Mouse (Mus musculus): ENCODE data around the gene Plxna4.
"Not testable (repeated sequence)": the region's sequence is repeated elsewhere in the genome, so short reads cannot be mapped to it uniquely, and the experiment has no call there.

Plxna4 gene

GRCm38 (mm10) chr6:32533962-32534740 is 53.8 kb downstream of the Plxna4 start:
- DNase-seq = peak; percentile 76

GRCm38 (mm10) chr6:32528081-32528570 is 59.9 kb downstream of the Plxna4 start:
- no peak for DNase-seq

GRCm38 (mm10) chr6:32527518-32527917 is 60.5 kb downstream of the Plxna4 start:
- DNase-seq = no peak

- DNase-seq = no peak
Observed at GRCm38 (mm10) chr6:32526762-32527161, 61.2 kb downstream of the Plxna4 start.

GRCm38 (mm10) chr6:32520097-32520496 is 67.9 kb downstream of the Plxna4 start:
- no peak for DNase-seq

- no peak for DNase-seq
Observed at GRCm38 (mm10) chr6:32518617-32519016, 69.4 kb downstream of the Plxna4 start.

- no peak for DNase-seq
Observed at GRCm38 (mm10) chr6:32514096-32514495, 73.9 kb downstream of the Plxna4 start.

GRCm38 (mm10) chr6:32512010-32512409 is 76.0 kb downstream of the Plxna4 start:
- DNase-seq = no peak

- peak; percentile 23 for DNase-seq
Observed at GRCm38 (mm10) chr6:32510924-32511323, 77.1 kb downstream of the Plxna4 start.

- DNase-seq = no peak
Observed at GRCm38 (mm10) chr6:32510491-32510890, 77.5 kb downstream of the Plxna4 start.

- no peak for DNase-seq
Observed at GRCm38 (mm10) chr6:32509046-32509445, 78.9 kb downstream of the Plxna4 start.

GRCm38 (mm10) chr6:32504963-32505362 is 83.0 kb downstream of the Plxna4 start:
- no peak for DNase-seq

GRCm38 (mm10) chr6:32501186-32501585 is 86.8 kb downstream of the Plxna4 start:
- not testable (repeated sequence) for DNase-seq

- no peak for DNase-seq
Observed at GRCm38 (mm10) chr6:32498106-32498505, 89.9 kb downstream of the Plxna4 start.

- DNase-seq = no peak
Observed at GRCm38 (mm10) chr6:32496109-32496508, 91.9 kb downstream of the Plxna4 start.

GRCm38 (mm10) chr6:32495532-32495931 is 92.5 kb downstream of the Plxna4 start:
- DNase-seq = no peak

GRCm38 (mm10) chr6:32493557-32493956 is 94.4 kb downstream of the Plxna4 start:
- peak; percentile 23 for DNase-seq

- no peak for DNase-seq
Observed at GRCm38 (mm10) chr6:32487121-32487520, 100.9 kb downstream of the Plxna4 start.

GRCm38 (mm10) chr6:32482469-32482868 is 105.5 kb downstream of the Plxna4 start:
- no peak for DNase-seq

- no peak for DNase-seq
Observed at GRCm38 (mm10) chr6:32480741-32481140, 107.3 kb downstream of the Plxna4 start.

GRCm38 (mm10) chr6:32479765-32480164 is 108.2 kb downstream of the Plxna4 start:
- no peak for DNase-seq

GRCm38 (mm10) chr6:32479193-32479758 is 108.7 kb downstream of the Plxna4 start:
- peak; percentile 87 for DNase-seq

- DNase-seq = no peak
Observed at GRCm38 (mm10) chr6:32475958-32476357, 112.0 kb downstream of the Plxna4 start.

GRCm38 (mm10) chr6:32472062-32472461 is 115.9 kb downstream of the Plxna4 start:
- no peak for DNase-seq
